Mouse (Mus musculus): ENCODE data around the gene Vps26c. TPM values are rescaled to one million over a fixed set of nuclear protein-coding genes. Genes with fewer than 3 reads are reported as not detected.

The Vps26c gene
- polyA plus RNA-seq (2012; rRNA removed) = 73.0 and 74.2 TPM in 2 replicates

DNA sequence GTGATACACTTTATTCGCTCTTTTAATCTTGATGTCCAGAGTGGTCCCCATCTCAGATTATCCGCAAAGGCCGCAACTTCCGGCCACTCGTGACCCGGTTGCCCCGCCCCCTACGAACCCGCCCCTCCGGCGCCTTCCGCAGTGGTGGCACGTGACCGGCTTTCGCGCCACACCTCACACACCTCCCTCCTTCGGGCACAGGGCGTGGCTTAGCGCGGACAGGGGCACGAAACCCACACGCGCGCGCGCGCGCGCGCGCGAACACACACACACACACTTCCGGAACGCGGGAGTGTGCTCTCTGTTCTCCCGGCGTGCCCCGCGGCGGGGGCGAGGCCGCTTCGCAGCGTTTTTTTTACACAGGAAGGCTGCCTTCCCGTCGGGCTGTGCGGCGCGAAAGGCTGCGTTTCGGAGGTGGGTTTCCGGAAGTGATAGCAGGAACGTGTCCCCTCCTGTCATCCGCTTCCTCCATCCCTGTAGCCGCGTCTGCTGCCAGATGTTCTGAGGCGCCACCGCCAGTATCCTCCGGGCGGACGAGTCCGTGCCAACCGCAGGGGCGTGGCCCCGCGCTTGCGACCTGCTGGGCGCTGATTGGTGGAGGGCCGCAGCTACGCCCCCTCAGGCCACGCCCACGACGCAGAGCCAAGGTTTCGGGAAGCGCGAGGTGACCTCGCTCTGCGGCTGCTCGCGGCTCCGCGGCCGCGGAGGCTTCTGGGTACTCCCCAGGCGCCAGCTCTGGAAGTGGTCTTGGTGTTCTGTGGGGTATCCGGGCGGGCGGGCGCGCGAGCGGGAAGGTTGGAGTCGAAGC lies at the start of gene Vps26c:
TSS of gene Vps26c (minus strand) at position 487 of the 808 bp plus-strand sequence.

DNA sequence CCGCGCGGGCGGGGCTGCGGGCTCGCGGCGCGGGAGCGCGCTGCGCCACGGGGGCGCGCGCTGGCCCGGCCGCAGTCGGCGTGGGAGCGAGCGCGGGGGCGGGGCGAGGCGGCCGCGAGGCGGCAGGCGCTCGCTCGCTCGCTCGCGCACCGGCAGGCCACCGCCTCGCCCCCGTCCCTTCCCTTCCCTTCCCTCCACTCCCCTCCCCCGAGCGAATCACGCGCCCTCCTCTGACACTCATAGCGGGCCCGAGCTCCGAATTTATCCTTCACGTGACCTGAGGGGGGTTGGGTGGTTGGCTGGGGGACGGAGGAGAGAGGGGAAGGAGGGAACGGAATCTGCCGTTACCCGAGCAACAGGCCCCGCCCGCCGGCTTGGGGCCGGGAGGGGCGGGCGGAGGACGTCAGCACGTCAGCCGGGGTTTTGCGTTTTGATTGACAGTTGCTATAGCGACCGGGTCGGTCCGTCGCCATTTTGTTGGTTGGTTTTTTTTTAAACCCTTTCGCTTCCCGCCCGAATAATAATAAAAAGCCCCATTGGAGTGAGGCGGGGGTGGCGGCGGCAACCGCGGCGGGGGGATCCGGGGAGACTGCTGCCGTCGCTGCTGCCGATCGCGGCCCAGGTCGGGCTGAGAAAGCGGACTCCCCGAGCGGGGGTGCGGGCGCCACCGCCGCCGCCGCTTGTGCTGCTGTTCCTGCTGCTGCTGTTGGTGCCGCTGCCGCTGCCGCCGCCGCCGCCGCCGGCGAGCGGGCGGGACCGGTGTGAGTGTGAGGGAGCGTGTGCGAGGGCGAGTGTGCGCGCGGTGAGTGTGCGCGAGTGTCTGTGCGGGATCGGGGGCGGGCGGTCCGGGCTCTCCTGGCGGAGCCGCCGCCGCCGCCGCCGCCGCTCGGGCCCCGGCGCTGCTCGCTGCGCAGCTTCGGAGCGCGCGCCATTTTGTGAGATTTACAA lies 42.9 kb upstream of the Vps26c start, which contains the start of gene Dyrk1a:
TSS of gene Dyrk1a (plus strand) at position 782 of the 948 bp plus-strand sequence.

Other genes starting within 250 kb of the Vps26c start
- gene Hlcs, start 213.3 kb downstream of the Vps26c start, polyA plus RNA-seq (2012; rRNA removed) = 6.5 and 7.5 TPM in 2 replicates
- gene Ripply3, start 198.4 kb downstream of the Vps26c start, polyA plus RNA-seq (2012; rRNA removed) = 1.3 and 1.6 TPM in 2 replicates
- gene Ttc3, start 156.2 kb downstream of the Vps26c start, polyA plus RNA-seq (2012; rRNA removed) = 294 and 316 TPM in 2 replicates
- gene Pigp, start 155.0 kb downstream of the Vps26c start, polyA plus RNA-seq (2012; rRNA removed) = 96.1 and 104 TPM in 2 replicates
- 40.9 and 43.9 TPM in 2 replicates for gene Dyrk1a, start 43.2 kb upstream of the Vps26c start, polyA plus RNA-seq (2012; rRNA removed)

All from central nervous system, embryonic 14 days (tissue).